Mouse (Mus musculus) liver, embryonic 14.5 days (tissue): ENCODE measurements around the gene Atxn1. TPM values are rescaled to one million over a fixed set of nuclear protein-coding genes. Genes with fewer than 3 reads are reported as not detected.

Experiments used
- ATAC-seq: fragments of 200-750 bp; cut with Nextera tagmentation; 2 replicates; pipeline ENCODE4 v1.8.0; 2017; ENCODE audit warnings: moderate number of reproducible peaks, mild to moderate bottlenecking, moderate library complexity; ENCODE audit not compliant: insufficient read depth
- DNase-seq, 3 experiments: peaks; one replicate each; pipeline ENCODE4 v3.0.0-alpha.2; 2012 to 2013; ENCODE audit warnings: low read depth in 3 of 3, low spot score in 3 of 3
- H3K27ac ChIP-seq: fragments of 300-500 bp; sonication (generic); 2 replicates; pipeline ENCODE4 v1.5.1; 2014; ENCODE audit warnings: moderate library complexity, mild to moderate bottlenecking, control low read depth, inconsistent platforms
- H3K27me3 ChIP-seq: fragments of 300-500 bp; sonication (generic); 2 replicates; pipeline ENCODE4 v1.6.1; 2014; ENCODE audit warnings: mild to moderate bottlenecking, low read length, moderate library complexity; ENCODE audit not compliant: control insufficient read depth, insufficient read depth
- H3K36me3 ChIP-seq: fragments of 300-500 bp; sonication (generic); replicated peaks from 2 replicates; pipeline ENCODE4 v1.6.1; 2014; ENCODE audit warnings: low read depth; ENCODE audit not compliant: control insufficient read depth, insufficient read depth
- H3K4me1 ChIP-seq, 2 experiments: fragments of 200-500 bp in 1 of 2; fragments of 300-500 bp in 1 of 2; sonication (generic) in 1 of 2; replicated peaks; 2 replicates each; pipeline ENCODE4 v1.6.1; 2012 to 2014; ENCODE audit warnings: antibody characterized with exemption in 1 of 2, inconsistent platforms in 1 of 2, low read length in 1 of 2; ENCODE audit not compliant: control insufficient read depth in 2 of 2, insufficient read depth in 2 of 2
- H3K4me2 ChIP-seq: fragments of 300-500 bp; sonication (generic); 2 replicates; pipeline ENCODE4 v1.6.1; 2014; ENCODE audit warnings: low read depth, mild to moderate bottlenecking, control low read depth, moderate library complexity
- H3K4me3 ChIP-seq, 2 experiments: fragments of 200-500 bp in 1 of 2; fragments of 300-500 bp in 1 of 2; sonication (generic) in 1 of 2; 2 replicates each; pipeline ENCODE4 v1.5.1; 2012 to 2014; ENCODE audit warnings: low read depth in 2 of 2, low read length in 2 of 2, mild to moderate bottlenecking in 2 of 2, control low read depth in 1 of 2, inconsistent platforms in 1 of 2, moderate library complexity in 1 of 2; ENCODE audit not compliant: insufficient read depth in 1 of 2
- H3K9ac ChIP-seq: fragments of 300-500 bp; sonication (generic); replicated peaks from 2 replicates; pipeline ENCODE4 v1.6.1; 2014; ENCODE audit warnings: mild to moderate bottlenecking, control low read depth, moderate library complexity
- H3K9me3 ChIP-seq: fragments of 300-500 bp; sonication (generic); 2 replicates; pipeline ENCODE4 v1.6.1; 2016; ENCODE audit warnings: low read length, mixed read lengths; ENCODE audit not compliant: control insufficient read depth
- CTCF ChIP-seq: IDR thresholded peaks from 2 replicates; pipeline ENCODE4 v1.5.1; 2016; ENCODE audit warnings: antibody characterized with exemption, low read depth, control low read depth
- EP300 ChIP-seq: IDR thresholded peaks from 2 replicates; pipeline ENCODE4 v1.6.1; 2016; ENCODE audit warnings: antibody characterized with exemption, low read depth
- WGBS: fragments of 180-500 bp; shearing (Covaris S2); extraction: QIAGEN DNeasy Blood & Tissue Kit; methylation state at CpG from one replicate; pipeline ENCODE4 v1.1.7; 2014; ENCODE audit not compliant: insufficient replicate concordance; 5-methylcytosine and 5-hydroxymethylcytosine counted together
- polyA plus RNA-seq, 2 experiments: library from polyadenylated mRNA; depleted of rRNA in 1 of 2; stranded (reverse) in 1 of 2; unstranded in 1 of 2; fragments of >200 nt; fragmentation: Nextera tagmentation in 1 of 2; extraction: Ambion mirVana in 1 of 2; gene quantifications; 2 replicates each; pipeline versions ENCODE4 v1.2.1 to v1.2.3; 2012 to 2014

Gene Atxn1
- polyA plus RNA-seq, 2 experiments: 1.0 to 1.2 TPM

DNA sequence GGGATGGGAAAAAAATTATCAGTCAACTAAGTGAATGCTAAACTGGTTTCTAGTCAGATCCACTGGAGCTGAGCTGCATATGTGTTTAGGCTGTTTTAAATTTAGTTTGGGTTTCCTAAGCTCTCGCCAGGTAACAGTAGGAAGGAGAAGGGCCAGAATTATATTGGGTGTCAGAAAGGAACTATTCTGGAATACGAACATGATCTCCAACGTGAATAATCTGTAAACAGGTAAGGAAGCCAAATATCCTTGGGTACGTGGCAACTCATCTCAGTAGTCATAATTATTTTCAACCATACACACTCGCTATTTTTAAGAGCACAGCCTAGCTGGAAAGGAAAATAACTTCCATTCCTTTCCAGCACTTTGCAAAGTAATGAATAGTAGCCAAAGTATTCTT lies 7.2 kb downstream of the Atxn1 start:
- WGBS: 71% methylated on average over 5 of the region's 5 CpGs
- Histone ChIP-seq H3K4me3 (no peak overlapping the region), H3K9me3 (no peaks in the 10 kb centered on the region), H3K4me2 (no peak overlapping the region), H3K27ac (no peak overlapping the region), H3K36me3 (no peaks in the 10 kb centered on the region), H3K9ac (no peak overlapping the region), H3K27me3 (no peaks in the 10 kb centered on the region), H3K4me1 (peaks cover 3 to 15% of the 10 kb centered on the region in 2 experiments; a peak in 2 of 4 replicates)
- no peak for DNase-seq
- TF ChIP-seq EP300 (no peak), CTCF (no peak)
- no peak for ATAC-seq

DNA sequence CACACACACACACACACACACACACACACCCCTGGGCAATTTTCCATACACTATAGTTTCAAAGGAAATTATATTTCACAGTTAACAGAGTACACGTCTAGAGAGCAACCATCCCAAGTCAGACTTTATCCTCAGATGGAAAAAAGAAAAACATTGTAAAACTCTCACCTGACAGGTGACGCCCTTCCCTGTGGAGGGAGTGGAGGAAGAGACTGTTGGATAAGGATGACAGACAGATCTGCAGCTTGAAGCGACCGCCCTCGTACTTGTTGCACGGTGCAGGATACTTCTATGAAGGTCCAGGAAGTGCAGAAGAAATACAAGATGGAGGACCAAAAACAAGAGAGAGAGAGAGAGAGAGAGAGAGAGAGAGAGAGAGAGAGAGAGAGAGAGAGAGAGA lies 8.5 kb downstream of the Atxn1 start:
- H3K4me1 ChIP-seq: peaks cover 6 to 12% of the 10 kb centered on the region in 2 experiments; a peak in 1 of 4 replicates
- no peak for DNase-seq
- no peak for TF ChIP-seq CTCF
- TF ChIP-seq EP300: no peak
- H3K9me3 ChIP-seq: no peaks in the 10 kb centered on the region
- no peak overlapping the region for H3K4me2 ChIP-seq
- no peak overlapping the region for H3K27ac ChIP-seq
- H3K27me3 ChIP-seq: no peaks in the 10 kb centered on the region
- ATAC-seq: no peak
- H3K9ac ChIP-seq: no peak overlapping the region
- H3K36me3 ChIP-seq: no peaks in the 10 kb centered on the region
- no peak overlapping the region for H3K4me3 ChIP-seq
- 74% methylated on average over 6 of the region's 6 CpGs for WGBS

- TF ChIP-seq EP300 (no peak), CTCF (no peak)
- no peaks in the 10 kb centered on the region for H3K27me3 ChIP-seq
- H3K36me3 ChIP-seq: no peaks in the 10 kb centered on the region
- H3K4me1 ChIP-seq: peaks cover 6 to 17% of the 10 kb centered on the region in 2 experiments; a peak in 2 of 4 replicates
- no peak overlapping the region for H3K4me2 ChIP-seq
- H3K9ac ChIP-seq: no peak overlapping the region
- DNase-seq (no peak), ATAC-seq (no peak)
- H3K9me3 ChIP-seq: no peaks in the 10 kb centered on the region
- H3K27ac ChIP-seq: no peak overlapping the region
- H3K4me3 ChIP-seq: no peak overlapping the region
- 72% methylated on average over 9 of the region's 9 CpGs for WGBS
Observed at GRCm38 (mm10) chr13:45955370-45956055, 9.3 kb downstream of the Atxn1 start.

DNA sequence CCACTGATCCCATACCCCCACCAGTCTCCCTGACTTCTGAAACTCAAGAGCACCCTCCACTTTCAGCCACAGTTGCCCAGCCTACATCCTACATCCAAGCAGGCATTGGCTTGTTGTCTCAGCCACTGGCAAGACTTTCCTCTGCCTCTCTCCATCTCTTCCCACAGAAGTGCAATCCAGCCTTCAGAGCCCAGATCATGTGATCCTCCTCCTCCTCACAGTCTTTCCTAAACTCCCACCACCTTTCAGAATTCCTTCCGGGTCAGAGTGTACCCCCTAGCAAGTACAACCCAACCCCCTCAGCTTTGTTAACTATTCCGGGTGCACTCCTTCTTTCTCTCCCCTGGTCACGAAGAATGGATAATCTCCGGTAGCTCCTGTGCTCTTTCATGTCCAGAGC lies 11.7 kb downstream of the Atxn1 start:
- no peaks in the 10 kb centered on the region for H3K36me3 ChIP-seq
- 80% methylated on average over 4 of the region's 4 CpGs for WGBS
- H3K27me3 ChIP-seq: no peaks in the 10 kb centered on the region
- no peak overlapping the region for H3K27ac ChIP-seq
- TF ChIP-seq CTCF: no peak
- no peak for TF ChIP-seq EP300
- DNase-seq: no peak
- no peaks in the 10 kb centered on the region for H3K9me3 ChIP-seq
- no peak overlapping the region for H3K4me3 ChIP-seq
- no peak for ATAC-seq
- peaks cover 6 to 13% of the 10 kb centered on the region in 2 experiments; a peak in 2 of 4 replicates for H3K4me1 ChIP-seq
- no peak overlapping the region for H3K9ac ChIP-seq
- H3K4me2 ChIP-seq: no peak overlapping the region

GRCm38 (mm10) chr13:45951071-45951645 lies 13.7 kb downstream of the Atxn1 start:
- no peak overlapping the region for H3K27ac ChIP-seq
- no peaks in the 10 kb centered on the region for H3K36me3 ChIP-seq
- 70% methylated on average over 20 of the region's 20 CpGs for WGBS
- peaks cover 6 to 13% of the 10 kb centered on the region in 2 experiments; a peak in 2 of 4 replicates for H3K4me1 ChIP-seq
- no peaks in the 10 kb centered on the region for H3K9me3 ChIP-seq
- H3K4me3 ChIP-seq: no peak overlapping the region
- no peaks in the 10 kb centered on the region for H3K27me3 ChIP-seq
- TF ChIP-seq CTCF (no peak), EP300 (no peak)
- ATAC-seq (no peak), DNase-seq (no peak)
- no peak overlapping the region for H3K4me2 ChIP-seq
- H3K9ac ChIP-seq: no peak overlapping the region
